Mouse (Mus musculus) kidney, adult 2 months (tissue): ENCODE data around the gene Muc4.

Experiments used
- CTCF ChIP-seq: fragments of 200-500 bp; conservative IDR thresholded peaks from 2 replicates; pipeline ENCODE4 v1.5.1; 2011; ENCODE audit warnings: low read depth, mild to moderate bottlenecking, control low read depth, low read length, moderate library complexity, mixed read lengths; ENCODE audit not compliant: insufficient read depth, insufficient read length
- POLR2A ChIP-seq: fragments of 200-500 bp; IDR thresholded peaks from one replicate; pipeline ENCODE4 v1.6.1; 2011; ENCODE audit warnings: low read depth, low read length, control low read depth

DNA sequence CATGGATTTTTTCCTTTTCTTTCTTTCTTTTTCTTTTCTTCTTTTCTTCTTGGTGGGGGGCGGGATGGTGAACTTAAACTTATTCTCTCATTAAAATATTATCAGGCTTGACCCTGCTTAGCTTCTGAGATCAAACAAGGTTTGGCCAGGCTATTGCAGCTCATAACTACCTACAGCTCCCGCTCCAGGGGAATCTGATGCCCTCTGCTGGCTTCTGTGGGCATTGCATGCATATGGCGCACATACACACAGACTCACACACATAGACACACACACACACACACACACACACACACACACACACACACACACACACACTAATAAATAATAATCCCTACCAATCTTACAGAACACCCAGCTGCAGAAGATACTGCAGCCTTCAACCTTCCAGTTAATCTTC lies 30.1 kb upstream of the Muc4 start:
- TF ChIP-seq CTCF (0 out of 2 replicates have a peak, but pooled peaks have one; percentile 12), POLR2A (no peak)
